Mouse (Mus musculus) neural tube, embryonic 11.5 days (tissue): ENCODE measurements around the gene C1qtnf7. TPM values are rescaled to one million over a fixed set of nuclear protein-coding genes. Genes with fewer than 3 reads are reported as not detected.

Experiments used
- ATAC-seq: fragments of 200-750 bp; cut with Nextera tagmentation; 2 replicates; pipeline ENCODE4 v1.8.0; 2017; ENCODE audit warnings: moderate number of reproducible peaks, mild to moderate bottlenecking, moderate TSS enrichment, moderate library complexity; ENCODE audit not compliant: insufficient read depth, low FRiP score, low TSS enrichment
- DNase-seq: peaks from one replicate; pipeline ENCODE4 v3.0.0-alpha.2; 2015; ENCODE audit warnings: low spot score
- H3K27ac ChIP-seq: fragments of 300-500 bp; sonication (generic); 2 replicates; pipeline ENCODE4 v1.5.1; 2014; ENCODE audit warnings: low read depth, mild to moderate bottlenecking, low read length
- H3K27me3 ChIP-seq: fragments of 300-500 bp; sonication (generic); 2 replicates; pipeline ENCODE4 v1.6.1; 2014; ENCODE audit warnings: mild to moderate bottlenecking, low read length, mixed read lengths; ENCODE audit not compliant: control insufficient read depth, insufficient read depth
- H3K36me3 ChIP-seq: fragments of 300-500 bp; sonication (generic); 2 replicates; pipeline ENCODE4 v1.6.1; 2014; ENCODE audit warnings: mild to moderate bottlenecking, low read length, moderate library complexity, mixed read lengths; ENCODE audit not compliant: control insufficient read depth, insufficient read depth
- H3K4me1 ChIP-seq: fragments of 300-500 bp; sonication (generic); 2 replicates; pipeline ENCODE4 v1.6.1; 2014; ENCODE audit warnings: low read length, mixed read lengths; ENCODE audit not compliant: control insufficient read depth, insufficient read depth
- H3K4me2 ChIP-seq: fragments of 300-500 bp; sonication (generic); 2 replicates; pipeline ENCODE4 v1.6.1; 2014; ENCODE audit warnings: low read depth, mild to moderate bottlenecking, moderate library complexity
- H3K4me3 ChIP-seq: fragments of 300-500 bp; sonication (generic); 2 replicates; pipeline ENCODE4 v1.5.1; 2014; ENCODE audit warnings: low read depth, low read length
- H3K9ac ChIP-seq: fragments of 300-500 bp; sonication (generic); 2 replicates; pipeline ENCODE4 v1.6.1; 2014; ENCODE audit warnings: mild to moderate bottlenecking, low read length
- H3K9me3 ChIP-seq: fragments of 300-500 bp; sonication (generic); 2 replicates; pipeline ENCODE4 v1.6.1; 2016; ENCODE audit warnings: low read length; ENCODE audit not compliant: control insufficient read depth
- WGBS: fragments of 180-500 bp; shearing (Covaris S2); extraction: QIAGEN DNeasy Blood & Tissue Kit; methylation state at CpG from one replicate; pipeline ENCODE4 v1.1.7; 2014; 5-methylcytosine and 5-hydroxymethylcytosine counted together
- polyA plus RNA-seq: library from polyadenylated mRNA; unstranded; fragments of >200 nt; fragmentation: Nextera tagmentation; extraction: Ambion mirVana; gene quantifications from 2 replicates; pipeline ENCODE4 v1.2.1, GENCODE M21; 2014

C1qtnf7 gene
- polyA plus RNA-seq, 1 experiment from 2014 or later, result 3.2 TPM

DNA sequence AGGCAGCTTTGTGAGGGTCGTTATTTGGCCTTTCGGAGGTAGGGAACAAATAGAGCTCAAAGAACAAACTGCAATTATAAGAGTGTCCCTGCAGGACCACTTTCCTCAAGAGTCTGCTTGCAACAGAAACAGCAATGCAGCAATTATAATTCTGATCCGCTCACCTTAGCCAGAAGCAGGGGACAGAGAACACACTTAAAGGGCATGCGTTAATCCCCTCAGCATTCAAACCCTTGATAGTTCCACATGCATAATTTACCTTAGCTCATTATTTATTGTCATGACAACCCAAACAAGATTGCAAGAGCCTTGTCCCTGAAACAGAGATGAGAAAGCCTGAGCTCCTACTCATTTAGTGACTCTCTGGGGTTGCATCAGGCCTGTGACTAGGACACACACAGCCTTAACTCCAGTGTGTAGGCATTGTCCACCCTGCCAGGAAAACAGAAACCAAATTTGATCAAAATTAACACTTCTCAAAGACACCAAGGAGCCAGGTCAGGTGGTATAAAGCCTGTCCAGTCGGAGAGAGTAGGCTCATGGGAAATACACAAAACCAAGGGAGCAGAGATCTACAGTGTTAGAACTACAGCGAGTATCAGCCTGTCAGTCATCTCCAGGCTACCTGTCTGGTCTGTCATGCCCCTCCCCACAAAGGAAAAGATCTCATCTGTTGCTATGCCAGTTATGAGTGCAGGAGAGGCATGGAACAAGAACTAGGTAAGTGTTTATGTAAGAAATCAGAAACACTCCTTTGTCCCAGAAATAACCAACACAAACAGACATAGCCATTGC, 68.2 kb downstream of the C1qtnf7 start:
- DNase-seq, result no peak
- H3K9me3 ChIP-seq, result no peaks in the 10 kb centered on the region
- no peaks in the 10 kb centered on the region for H3K4me1 ChIP-seq
- H3K4me3 ChIP-seq, result no peak overlapping the region
- no peak overlapping the region for H3K27ac ChIP-seq
- ATAC-seq, result no peak
- H3K9ac ChIP-seq, result no peak overlapping the region
- H3K4me2 ChIP-seq, result no peak overlapping the region
- H3K27me3 ChIP-seq, result no peaks in the 10 kb centered on the region
- 84% methylated on average over 6 of the region's 6 CpGs for WGBS
- no peaks in the 10 kb centered on the region for H3K36me3 ChIP-seq

DNA sequence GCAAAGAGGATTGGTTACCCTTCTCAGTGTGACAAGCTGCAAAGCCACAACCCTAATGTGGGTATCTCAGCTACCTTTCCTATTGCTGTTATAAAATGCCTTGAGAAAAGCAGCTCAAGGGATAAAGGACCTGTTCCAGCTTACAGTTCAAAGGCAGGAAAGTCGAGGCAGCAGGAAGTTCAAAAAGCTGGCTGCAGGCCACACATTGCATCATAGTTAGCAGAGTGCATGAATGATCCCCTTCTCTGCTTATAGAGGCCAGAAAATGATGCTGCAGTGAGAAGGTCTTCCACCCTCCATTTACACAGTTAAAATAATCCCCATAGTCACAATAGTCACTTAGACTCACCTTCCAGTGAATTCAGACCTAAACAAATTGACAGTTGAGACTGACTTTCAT, 69.1 kb downstream of the C1qtnf7 start:
- ATAC-seq (no peak), DNase-seq (no peak)
- Histone ChIP-seq H3K36me3 (no peaks in the 10 kb centered on the region), H3K4me2 (no peak overlapping the region), H3K4me1 (no peaks in the 10 kb centered on the region), H3K9me3 (no peaks in the 10 kb centered on the region), H3K27me3 (no peaks in the 10 kb centered on the region), H3K9ac (no peak overlapping the region), H3K4me3 (no peak overlapping the region), H3K27ac (no peak overlapping the region)
- WGBS, result 48% methylated on average over 1 of the region's 1 CpGs

DNA sequence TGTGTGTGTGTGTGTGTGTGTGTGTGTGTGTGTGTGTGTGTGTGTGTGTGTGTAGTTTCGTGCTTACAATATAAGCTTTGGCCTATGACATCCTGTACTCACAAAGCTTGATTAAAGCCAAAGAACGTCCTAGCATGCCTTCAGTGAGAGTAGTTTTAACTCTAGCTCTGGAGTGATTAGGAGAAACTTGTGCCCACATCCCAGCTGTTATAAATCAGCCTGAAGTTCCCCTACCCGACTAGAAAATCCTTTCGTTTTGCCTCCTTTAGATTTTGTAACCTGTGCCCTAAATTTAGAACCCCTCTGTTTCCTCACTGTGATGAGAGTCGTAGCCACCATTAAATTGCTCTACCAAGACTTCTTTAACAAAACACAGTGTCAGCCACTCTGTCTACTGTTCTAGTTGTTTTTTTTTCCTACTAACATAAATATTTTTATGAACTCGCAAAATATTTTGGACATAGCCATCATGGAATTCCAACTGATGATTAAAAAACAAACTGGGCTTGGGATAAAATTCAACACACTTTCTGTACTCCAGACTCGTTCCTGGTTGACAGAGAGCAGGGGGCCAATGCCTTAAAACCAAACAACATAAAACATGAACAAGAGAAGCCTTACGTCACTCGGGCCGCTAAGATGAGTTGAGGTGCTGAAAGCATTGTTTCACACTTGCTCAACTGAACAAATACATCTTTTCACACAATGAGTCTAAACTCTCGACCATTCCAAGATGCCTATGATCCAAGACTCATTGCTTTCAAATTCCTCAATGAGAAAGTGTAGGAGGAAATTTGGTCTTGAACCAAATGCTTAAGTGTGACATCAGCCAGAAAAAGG, 70.3 kb downstream of the C1qtnf7 start:
- no peaks in the 10 kb centered on the region for H3K4me1 ChIP-seq
- no peaks in the 10 kb centered on the region for H3K27me3 ChIP-seq
- H3K9ac ChIP-seq, result no peak overlapping the region
- DNase-seq (no peak), ATAC-seq (no peak)
- 49% methylated on average over 11 of the region's 11 CpGs for WGBS
- no peak overlapping the region for H3K27ac ChIP-seq
- H3K36me3 ChIP-seq, result no peaks in the 10 kb centered on the region
- H3K4me3 ChIP-seq, result no peak overlapping the region
- H3K4me2 ChIP-seq, result no peak overlapping the region
- no peaks in the 10 kb centered on the region for H3K9me3 ChIP-seq

DNA sequence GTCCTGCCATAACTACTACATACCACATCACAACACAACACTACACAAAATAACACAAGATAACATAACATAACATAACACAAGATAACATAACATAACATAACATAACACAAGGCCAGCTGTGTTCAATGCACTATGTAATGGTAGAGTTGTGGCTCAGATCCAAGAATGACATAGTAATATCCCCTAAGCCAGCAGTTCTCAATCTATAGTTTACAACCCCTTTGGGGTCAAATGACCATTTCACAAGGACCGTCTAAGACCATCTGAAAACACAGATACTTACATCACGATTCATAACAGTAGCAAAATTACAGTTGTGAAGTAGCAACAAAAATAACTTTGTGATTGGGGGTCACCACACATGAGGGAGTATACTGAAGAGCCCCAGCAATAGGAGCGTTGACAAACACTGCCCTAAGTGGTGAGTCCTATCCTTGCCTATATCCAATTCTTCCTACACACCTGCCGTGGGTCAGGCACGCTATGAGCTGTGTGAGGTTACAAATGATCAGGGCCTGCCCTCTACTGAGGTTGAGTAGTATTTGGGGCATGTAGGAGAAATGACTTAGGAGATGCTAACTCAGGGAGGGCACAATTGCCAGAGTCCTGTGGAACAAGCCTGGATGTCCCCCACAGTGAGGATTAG, 73.6 kb downstream of the C1qtnf7 start:
- H3K36me3 ChIP-seq, result no peaks in the 10 kb centered on the region
- H3K4me2 ChIP-seq, result no peak overlapping the region
- 86% methylated on average over 5 of the region's 5 CpGs for WGBS
- H3K27ac ChIP-seq, result no peak overlapping the region
- H3K27me3 ChIP-seq, result no peaks in the 10 kb centered on the region
- no peaks in the 10 kb centered on the region for H3K4me1 ChIP-seq
- no peak overlapping the region for H3K9ac ChIP-seq
- DNase-seq, result no peak
- H3K4me3 ChIP-seq, result no peak overlapping the region
- no peaks in the 10 kb centered on the region for H3K9me3 ChIP-seq
- ATAC-seq, result no peak

DNA sequence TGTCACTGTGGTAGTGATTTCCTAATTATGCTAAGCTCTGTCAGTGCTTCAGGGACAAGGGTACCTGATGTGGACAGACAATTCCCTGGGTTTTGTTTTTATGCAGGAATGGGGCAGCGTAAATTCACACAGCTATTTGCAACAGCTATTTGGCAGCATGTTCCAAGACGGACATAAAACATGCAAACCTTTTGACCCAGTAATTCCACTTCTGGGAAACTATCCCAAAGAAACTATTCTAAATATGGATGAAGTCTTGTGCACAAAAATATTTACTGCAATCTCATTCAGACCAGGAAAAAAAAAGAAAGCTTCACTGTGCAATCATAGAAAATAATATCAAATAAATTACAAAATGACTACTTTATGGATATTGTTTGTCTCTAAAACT, 74.1 kb downstream of the C1qtnf7 start:
- H3K4me2 ChIP-seq, result no peak overlapping the region
- no peaks in the 10 kb centered on the region for H3K4me1 ChIP-seq
- no peaks in the 10 kb centered on the region for H3K9me3 ChIP-seq
- no peak overlapping the region for H3K9ac ChIP-seq
- no peaks in the 10 kb centered on the region for H3K36me3 ChIP-seq
- no peak for ATAC-seq
- no peak overlapping the region for H3K27ac ChIP-seq
- 82% methylated on average over 2 of the region's 2 CpGs for WGBS
- no peak for DNase-seq
- H3K4me3 ChIP-seq, result no peak overlapping the region
- H3K27me3 ChIP-seq, result no peaks in the 10 kb centered on the region

DNA sequence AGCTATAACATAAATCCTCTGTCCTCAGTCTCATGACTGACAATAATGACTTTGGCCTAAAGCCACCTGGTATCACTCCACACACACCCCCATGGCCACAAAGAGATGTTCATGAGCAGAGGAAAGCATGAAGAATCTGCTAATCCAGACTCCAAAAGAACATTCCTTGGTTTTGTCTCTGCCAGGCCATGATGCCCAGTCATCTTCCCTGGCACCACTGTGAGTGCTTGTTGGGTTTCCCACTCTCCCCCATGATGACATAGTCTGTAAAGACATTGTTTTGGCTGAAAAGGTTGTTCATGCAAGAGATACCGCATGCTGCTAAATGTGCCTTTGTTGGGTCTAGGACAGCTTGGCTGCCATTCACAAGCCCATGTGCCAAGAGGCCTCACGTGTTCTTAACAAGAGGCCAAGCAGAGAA, 75.0 kb downstream of the C1qtnf7 start:
- DNase-seq (no peak), ATAC-seq (no peak)
- no peak overlapping the region for H3K4me3 ChIP-seq
- no peaks in the 10 kb centered on the region for H3K36me3 ChIP-seq
- H3K4me2 ChIP-seq, result no peak overlapping the region
- no peaks in the 10 kb centered on the region for H3K9me3 ChIP-seq
- H3K4me1 ChIP-seq, result no peaks in the 10 kb centered on the region
- WGBS, result 87% methylated on average over 2 of the region's 2 CpGs
- H3K27me3 ChIP-seq, result no peaks in the 10 kb centered on the region
- no peak overlapping the region for H3K9ac ChIP-seq
- H3K27ac ChIP-seq, result no peak overlapping the region

DNA sequence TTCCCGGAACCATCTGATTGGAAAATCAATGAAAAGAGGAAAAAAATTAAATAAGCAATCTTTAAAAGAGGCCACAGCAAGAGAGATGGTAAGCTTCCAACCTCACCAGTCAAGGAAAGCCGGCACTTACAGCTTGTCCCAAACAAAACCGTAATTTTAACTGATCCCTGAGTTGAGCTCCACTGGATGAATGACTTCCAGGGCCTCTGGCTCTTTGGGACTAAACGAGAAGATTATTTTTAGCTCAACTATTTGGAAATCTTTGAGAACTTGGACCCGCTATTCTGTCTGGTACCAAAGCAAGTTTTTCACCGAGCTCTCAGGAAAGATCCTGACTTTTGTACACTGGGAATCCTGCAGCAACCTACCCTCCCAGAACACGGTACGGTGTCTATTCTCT, 86.3 kb downstream of the C1qtnf7 start:
- Histone ChIP-seq H3K36me3 (no peaks in the 10 kb centered on the region), H3K4me1 (no peaks in the 10 kb centered on the region), H3K4me3 (no peak overlapping the region), H3K9ac (no peak overlapping the region), H3K27ac (no peak overlapping the region), H3K9me3 (no peaks in the 10 kb centered on the region), H3K27me3 (no peaks in the 10 kb centered on the region), H3K4me2 (no peak overlapping the region)
- WGBS, result 91% methylated on average over 8 of the region's 8 CpGs
- ATAC-seq, result no peak
- DNase-seq, result no peak

DNA sequence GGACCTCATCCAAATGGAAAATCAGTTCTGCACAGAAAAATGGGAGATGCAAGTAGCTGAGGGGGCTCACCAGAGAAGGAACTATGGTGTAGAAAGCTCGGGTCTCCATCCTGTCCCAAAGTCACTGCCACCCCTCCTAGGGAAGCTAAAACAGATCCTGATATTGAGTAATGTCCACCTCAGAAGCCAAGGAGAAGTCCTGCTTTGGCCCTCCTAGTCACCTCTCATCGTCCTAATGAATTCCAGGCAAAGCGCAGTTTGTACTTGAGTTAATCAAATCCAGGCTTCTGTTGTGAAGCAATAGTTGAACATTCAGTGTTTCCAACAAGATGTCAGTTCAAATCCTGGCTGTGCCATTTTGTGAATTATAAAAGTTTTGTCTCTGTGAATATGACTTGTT, 87.2 kb downstream of the C1qtnf7 start:
- Histone ChIP-seq H3K4me1 (no peaks in the 10 kb centered on the region), H3K4me2 (no peak overlapping the region), H3K36me3 (no peaks in the 10 kb centered on the region), H3K9ac (no peak overlapping the region), H3K27ac (no peak overlapping the region), H3K27me3 (no peaks in the 10 kb centered on the region), H3K4me3 (no peak overlapping the region), H3K9me3 (no peaks in the 10 kb centered on the region)
- WGBS, result 89% methylated on average over 3 of the region's 3 CpGs
- no peak for ATAC-seq
- DNase-seq, result no peak
